In genomic region chr1:110194481-110194880, GRCm38 (mm10) we compare ENCODE assay signal across 25 mouse cellular contexts.
DNase-seq lines count a peak whose midpoint lies in the region; ATAC-seq lines count a peak whose summit lies in the region.
"Had no signal": no experiment of that assay in that cellular context is flagged by ENCODE, and none has a peak within 500 bp of the region (broad histone marks: within the 10 kb centered on the region; RNA-seq: fewer than 3 reads in every experiment).

No protein-coding gene starts in this region.

- ATAC-seq in heart, embryonic 11.5 days (replicated peaks; ENCODE audit: insufficient number of reproducible peaks, low FRiP score, low TSS enrichment) = 0 out of 2 replicates have a peak, but pooled peaks have one; percentile 31
- peak; percentile 51; the same call in 1 of the 2 replicates for ATAC-seq in limb, embryonic 11.5 days (ENCODE audit: insufficient number of reproducible peaks, low FRiP score, low TSS enrichment, low read depth)
- peak; percentile 75; the same call in 1 of the 2 replicates for ATAC-seq in neural tube, embryonic 11.5 days (ENCODE audit: insufficient read depth, low FRiP score, low TSS enrichment)
- ATAC-seq: forebrain, embryonic 13.5 days; forebrain, embryonic 16.5 days; Patski had no signal

- no peak overlapping the region for H3K4me3 ChIP-seq in heart, embryonic 11.5 days (ENCODE audit: low read depth, low read length)
- H3K4me3 ChIP-seq in limb, embryonic 11.5 days (ENCODE audit: low read depth, low read length) = no peak overlapping the region
- H3K4me3 ChIP-seq in limb, embryonic 10.5 days = no peak overlapping the region
- no peak overlapping the region for H3K4me3 ChIP-seq in neural tube, embryonic 11.5 days (ENCODE audit: low read depth, low read length)
- H3K4me3 ChIP-seq: forebrain, embryonic 10.5 days; forebrain, embryonic 13.5 days; heart, adult 2 months; heart, embryonic 10.5 days; hindbrain, embryonic 10.5 days; hindbrain, embryonic 15.5 days had no signal

- no peaks in the 10 kb centered on the region for H3K4me1 ChIP-seq in heart, embryonic 11.5 days (ENCODE audit: control insufficient read depth, insufficient read depth, low read length)
- H3K4me1 ChIP-seq in limb, embryonic 11.5 days (ENCODE audit: control insufficient read depth, insufficient read depth, low read length) = no peaks in the 10 kb centered on the region
- H3K4me1 ChIP-seq in limb, embryonic 10.5 days = no peaks in the 10 kb centered on the region
- no peaks in the 10 kb centered on the region for H3K4me1 ChIP-seq in neural tube, embryonic 11.5 days (ENCODE audit: control insufficient read depth, insufficient read depth, low read length)
- H3K4me1 ChIP-seq: forebrain, embryonic 10.5 days; forebrain, embryonic 13.5 days; heart, embryonic 10.5 days; hindbrain, embryonic 10.5 days; hindbrain, embryonic 15.5 days had no signal

- no peaks in the 10 kb centered on the region for H3K9me3 ChIP-seq in heart, embryonic 11.5 days (replicated peaks; ENCODE audit: control insufficient read depth, low read length)
- H3K9me3 ChIP-seq in limb, embryonic 11.5 days (ENCODE audit: control insufficient read depth, low read length) = no peaks in the 10 kb centered on the region
- H3K9me3 ChIP-seq in limb, embryonic 10.5 days (replicated peaks) = no peaks in the 10 kb centered on the region
- H3K9me3 ChIP-seq in neural tube, embryonic 11.5 days (ENCODE audit: control insufficient read depth, low read length) = no peaks in the 10 kb centered on the region
- H3K9me3 ChIP-seq: forebrain, embryonic 10.5 days; forebrain, embryonic 13.5 days; heart, embryonic 10.5 days; hindbrain, embryonic 10.5 days; hindbrain, embryonic 15.5 days had no signal

- WGBS in heart, embryonic 11.5 days (ENCODE audit: insufficient replicate concordance) = 85% methylated on average over 2 of the region's 2 CpGs
- 86% methylated on average over 2 of the region's 2 CpGs for WGBS in limb, embryonic 11.5 days
- WGBS in limb, embryonic 10.5 days = 94% methylated on average over 2 of the region's 2 CpGs
- 89% methylated on average over 2 of the region's 2 CpGs for WGBS in neural tube, embryonic 11.5 days

- H3K36me3 ChIP-seq in heart, embryonic 11.5 days (ENCODE audit: control insufficient read depth, insufficient read depth, low read length) = no peaks in the 10 kb centered on the region
- no peaks in the 10 kb centered on the region for H3K36me3 ChIP-seq in limb, embryonic 11.5 days (ENCODE audit: control insufficient read depth, insufficient read depth, low read length)
- no peaks in the 10 kb centered on the region for H3K36me3 ChIP-seq in limb, embryonic 10.5 days
- no peaks in the 10 kb centered on the region for H3K36me3 ChIP-seq in neural tube, embryonic 11.5 days (ENCODE audit: control insufficient read depth, insufficient read depth, low read length)
- H3K36me3 ChIP-seq: forebrain, embryonic 10.5 days; G1E; heart, embryonic 10.5 days; hindbrain, embryonic 10.5 days; hindbrain, embryonic 15.5 days had no signal

- H3K27ac ChIP-seq in heart, embryonic 11.5 days (ENCODE audit: low read depth, low read length) = no peak overlapping the region
- H3K27ac ChIP-seq in limb, embryonic 11.5 days (replicated peaks; ENCODE audit: low read depth, low read length) = no peak overlapping the region
- H3K27ac ChIP-seq in limb, embryonic 10.5 days = no peak overlapping the region
- no peak overlapping the region for H3K27ac ChIP-seq in neural tube, embryonic 11.5 days (ENCODE audit: low read depth, low read length)
- H3K27ac ChIP-seq: forebrain, embryonic 10.5 days; forebrain, embryonic 13.5 days; heart, adult 2 months; heart, embryonic 10.5 days; hindbrain, embryonic 10.5 days; hindbrain, embryonic 15.5 days had no signal

- H3K27me3 ChIP-seq in heart, embryonic 11.5 days (ENCODE audit: control insufficient read depth, insufficient read depth, low read length) = no peaks in the 10 kb centered on the region
- no peaks in the 10 kb centered on the region for H3K27me3 ChIP-seq in limb, embryonic 11.5 days (ENCODE audit: control insufficient read depth, insufficient read depth, low read length)
- no peaks in the 10 kb centered on the region for H3K27me3 ChIP-seq in limb, embryonic 10.5 days (ENCODE audit: low read depth, poor library complexity, severe bottlenecking)
- no peaks in the 10 kb centered on the region for H3K27me3 ChIP-seq in neural tube, embryonic 11.5 days (ENCODE audit: control insufficient read depth, insufficient read depth, low read length)
- H3K27me3 ChIP-seq: CH12.LX; forebrain, embryonic 13.5 days; hindbrain, embryonic 15.5 days; Patski had no signal

- DNase-seq in heart, postnatal 4 days = no peak
- DNase-seq in limb, embryonic 11.5 days (ENCODE audit: low spot score) = no peak
- no peak for DNase-seq in limb, embryonic 10.5 days (ENCODE audit: low spot score)
- no peak for DNase-seq in neural tube, embryonic 11.5 days (ENCODE audit: low spot score)
- DNase-seq in neural tube, embryonic 10.5 days (ENCODE audit: extremely low spot score, low spot score) = no peak
- no peak for DNase-seq in urinary bladder, adult 2 months (ENCODE audit: low spot score)
- DNase-seq: adrenal gland, postnatal 10 days; adrenal gland, postnatal 36 days; B cell, adult 2 months; cerebellum, adult 18-20 months; cerebellum, adult 9-10 months; cerebellum, postnatal 14 days; gastrocnemius, postnatal 10 days; gastrocnemius, postnatal 36 days; heart, adult 2 months had no signal

- H3K9ac ChIP-seq in heart, embryonic 11.5 days (ENCODE audit: low read depth, low read length) = no peak overlapping the region
- no peak overlapping the region for H3K9ac ChIP-seq in limb, embryonic 11.5 days (ENCODE audit: low read length)
- no peak overlapping the region for H3K9ac ChIP-seq in neural tube, embryonic 11.5 days (ENCODE audit: low read length)
- H3K9ac ChIP-seq: forebrain, embryonic 13.5 days; hindbrain, embryonic 15.5 days had no signal

- no peak overlapping the region for H3K4me2 ChIP-seq in heart, embryonic 11.5 days
- H3K4me2 ChIP-seq in limb, embryonic 11.5 days (ENCODE audit: low read depth, severe bottlenecking) = no peak overlapping the region
- H3K4me2 ChIP-seq in neural tube, embryonic 11.5 days (ENCODE audit: low read depth) = no peak overlapping the region
- H3K4me2 ChIP-seq: forebrain, embryonic 13.5 days; hindbrain, embryonic 15.5 days had no signal
